Mouse (Mus musculus): ENCODE measurements at regions not wholly inside any gene's neighbourhood (a gene's known extent, or its start where the extent isn't known, plus 50 kb on each side); places are given as distances from the start of the nearest gene placed in this dataset.

- no peak overlapping the region for H3K4me3 ChIP-seq
- TF ChIP-seq CTCF (IDR thresholded peaks at IDR 0.05), result no peak
- intact Hi-C loops (cut with DNase I), result loop anchor here (10.0 kb wide), 1 partner anchor 121 kb away; no protein-coding TSS in a partner anchor
- no peak overlapping the region for H3K27ac ChIP-seq
- DNase-seq (ENCODE audit: extremely low spot score in 1 of 2, low spot score in 2 of 2), result peak in 1 of 2 experiments; percentile 17
Observed at GRCm38 (mm10) chr16:86015336-86015735, 113.7 kb upstream of the Adamts5 start.

- intact Hi-C loops (cut with DNase I), result loop anchor here (10.0 kb wide), 1 partner anchor 116 kb away; no protein-coding TSS in a partner anchor
- no peak for TF ChIP-seq CTCF (IDR thresholded peaks at IDR 0.05)
- no peak for DNase-seq (ENCODE audit: extremely low spot score in 1 of 2, low spot score in 2 of 2)
Observed at GRCm38 (mm10) chr16:86011051-86011450, 109.4 kb upstream of the Adamts5 start.

GRCm38 (mm10) chr16:86009638-86010329 is 108.2 kb upstream of the Adamts5 start:
- no peak for TF ChIP-seq CTCF (IDR thresholded peaks at IDR 0.05)
- no peak for DNase-seq (ENCODE audit: extremely low spot score in 1 of 2, low spot score in 2 of 2)
- Histone ChIP-seq H3K4me3 (no peak overlapping the region), H3K27ac (no peak overlapping the region)
- intact Hi-C loops (cut with DNase I), result loop anchor here (10.0 kb wide), 1 partner anchor 115 kb away; no protein-coding TSS in a partner anchor

More at GRCm38 (mm10) chr16:86011051-86011450, 109.4 kb upstream of the Adamts5 start:
- Histone ChIP-seq H3K4me3 (no peak overlapping the region), H3K27ac (no peak overlapping the region)

- Histone ChIP-seq H3K27ac (no peak overlapping the region), H3K4me3 (no peak overlapping the region)
- TF ChIP-seq CTCF (IDR thresholded peaks at IDR 0.05), result no peak
- DNase-seq (ENCODE audit: extremely low spot score in 1 of 2, low spot score in 2 of 2), result no peak
- intact Hi-C loops (cut with DNase I), result no loop called here
Observed at GRCm38 (mm10) chr16:86007799-86008198, 106.2 kb upstream of the Adamts5 start.

DNA sequence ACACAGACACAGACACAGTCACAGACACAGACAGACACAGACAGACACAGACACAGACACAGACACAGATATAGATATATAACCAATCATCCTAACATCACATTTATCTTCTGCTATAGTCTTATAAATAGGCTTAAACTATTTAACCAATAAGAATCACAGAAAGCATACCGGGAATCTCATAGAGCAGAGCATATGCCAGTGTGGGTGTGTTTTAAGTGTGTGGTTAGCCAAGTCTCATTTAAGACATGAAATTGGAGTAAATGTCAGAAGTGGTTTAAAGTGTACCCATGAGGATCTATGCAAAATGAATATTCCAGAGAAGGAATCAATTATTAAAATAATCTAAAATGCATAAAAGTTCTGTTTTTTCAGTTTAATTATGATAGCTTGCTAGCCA is 99.2 kb upstream of the Adamts5 start:
- no peak for DNase-seq (ENCODE audit: extremely low spot score in 1 of 2, low spot score in 2 of 2)
- TF ChIP-seq CTCF (IDR thresholded peaks at IDR 0.05), result no peak
- Histone ChIP-seq H3K27ac (no peak overlapping the region), H3K4me3 (no peak overlapping the region)
- intact Hi-C loops (cut with DNase I), result no loop called here

DNA sequence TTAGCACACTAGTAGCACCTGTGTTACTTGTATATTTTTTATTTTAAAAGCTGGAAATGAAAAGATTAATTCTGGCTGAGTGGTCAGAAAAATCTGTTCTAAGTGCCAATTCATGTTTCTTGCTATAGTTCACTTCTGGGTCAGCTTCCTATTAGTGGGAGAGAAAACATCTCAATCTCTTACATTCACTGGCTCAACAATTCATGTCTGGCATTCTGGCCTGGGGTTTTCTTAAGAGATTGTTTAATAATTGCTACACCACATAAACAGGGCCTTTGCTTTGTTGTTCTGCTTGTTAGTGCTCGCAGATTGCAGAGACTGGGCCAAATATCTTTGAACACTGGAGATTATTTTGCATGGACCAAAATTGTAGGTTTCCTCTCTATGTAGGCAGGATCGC is 84.2 kb upstream of the Adamts5 start:
- DNase-seq (ENCODE audit: extremely low spot score in 1 of 2, low spot score in 2 of 2), result no peak
- Histone ChIP-seq H3K27ac (no peak overlapping the region), H3K4me3 (no peak overlapping the region)
- intact Hi-C loops (cut with DNase I), result no loop called here
- no peak for TF ChIP-seq CTCF (IDR thresholded peaks at IDR 0.05)

- TF ChIP-seq CTCF (IDR thresholded peaks at IDR 0.05), result no peak
- H3K27ac ChIP-seq, result no peak overlapping the region
- no peak overlapping the region for H3K4me3 ChIP-seq
- DNase-seq (ENCODE audit: extremely low spot score in 1 of 2, low spot score in 2 of 2), result no peak
- intact Hi-C loops (cut with DNase I), result no loop called here
Observed at GRCm38 (mm10) chr16:85977102-85977501, 75.5 kb upstream of the Adamts5 start.

DNA sequence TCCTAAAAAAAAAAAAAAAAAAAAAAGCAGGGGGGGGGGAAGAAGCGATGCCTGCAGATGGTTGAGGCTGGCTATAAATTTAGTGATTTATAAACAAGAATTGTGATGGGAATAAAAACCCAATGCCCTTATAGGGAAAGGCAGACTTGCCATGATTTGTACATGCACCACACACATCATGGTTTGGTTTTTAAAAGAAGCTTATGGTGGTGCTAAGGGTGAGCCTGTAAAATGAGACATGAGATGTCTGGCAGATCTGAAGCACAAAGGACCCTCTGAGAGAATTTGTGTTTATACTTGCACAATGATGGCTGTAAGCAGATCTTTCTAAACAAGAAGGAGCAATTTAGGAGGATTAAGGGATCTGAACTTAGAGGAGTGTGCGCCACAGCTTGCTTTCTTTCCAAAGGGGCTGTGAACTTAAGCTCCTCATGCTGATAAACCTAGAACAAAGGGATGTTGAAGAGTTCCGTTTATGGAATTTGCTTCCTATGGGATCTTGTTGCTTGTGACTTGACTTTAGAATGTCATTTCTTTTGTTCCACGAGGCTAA is 65.3 kb upstream of the Adamts5 start:
- no peak for DNase-seq (ENCODE audit: extremely low spot score in 1 of 2, low spot score in 2 of 2)
- intact Hi-C loops (cut with DNase I), result no loop called here
- Histone ChIP-seq H3K4me3 (no peak overlapping the region), H3K27ac (no peak overlapping the region)
- TF ChIP-seq CTCF (IDR thresholded peaks at IDR 0.05), result no peak

- H3K4me3 ChIP-seq, result no peak overlapping the region
- H3K27ac ChIP-seq, result no peak overlapping the region
- DNase-seq (ENCODE audit: extremely low spot score in 1 of 2, low spot score in 2 of 2), result no peak
- TF ChIP-seq CTCF (IDR thresholded peaks at IDR 0.05), result no peak
- intact Hi-C loops (cut with DNase I), result no loop called here
Observed at GRCm38 (mm10) chr16:85966251-85966650, 64.6 kb upstream of the Adamts5 start.

DNA sequence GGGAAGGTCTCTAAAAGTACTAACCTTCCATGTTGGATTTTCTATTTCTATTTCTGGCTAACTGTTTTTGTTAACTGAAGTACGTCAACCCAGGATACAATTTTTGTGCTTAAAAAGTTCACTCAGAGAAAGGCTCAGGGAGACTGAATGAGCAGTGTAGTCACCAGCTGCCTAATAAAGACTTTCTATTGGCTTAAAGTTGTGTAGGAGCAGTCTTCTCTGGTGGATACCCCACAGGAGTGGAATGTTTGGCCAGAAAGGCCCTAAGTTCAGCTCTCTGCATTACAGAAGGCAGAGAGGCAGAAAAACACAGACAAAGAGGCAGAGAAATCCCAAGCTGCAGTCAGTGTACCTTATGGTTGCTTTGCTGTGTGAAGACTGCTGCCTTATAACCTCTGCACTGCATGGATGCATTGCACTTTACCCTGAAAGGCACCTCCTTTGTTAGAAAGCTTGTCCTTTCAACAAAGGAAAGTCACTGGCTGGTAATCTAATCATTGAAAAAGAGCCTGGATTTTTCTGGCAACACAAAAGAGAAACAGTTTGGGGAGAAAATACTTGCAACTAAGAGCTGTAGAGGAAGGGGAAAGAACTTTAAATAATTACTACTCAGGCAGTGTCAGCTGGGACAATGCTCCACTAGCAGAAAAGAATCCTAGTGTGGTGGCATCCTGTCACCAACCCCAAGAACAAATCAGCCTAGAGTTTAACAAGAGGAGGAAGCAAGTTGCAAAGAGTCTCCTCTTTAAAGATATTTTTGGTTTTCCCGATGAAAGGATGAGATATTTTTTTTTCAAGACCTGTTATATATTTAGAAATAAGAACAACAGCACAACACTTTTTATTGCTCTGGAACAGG is 63.0 kb upstream of the Adamts5 start:
- no peak for TF ChIP-seq CTCF (IDR thresholded peaks at IDR 0.05)
- intact Hi-C loops (cut with DNase I), result no loop called here
- H3K4me3 ChIP-seq, result no peak overlapping the region
- DNase-seq (ENCODE audit: extremely low spot score in 1 of 2, low spot score in 2 of 2), result no peak
- no peak overlapping the region for H3K27ac ChIP-seq

- DNase-seq (ENCODE audit: extremely low spot score in 1 of 2, low spot score in 2 of 2), result no peak
- Histone ChIP-seq H3K4me3 (no peak overlapping the region), H3K27ac (no peak overlapping the region)
- intact Hi-C loops (cut with DNase I), result no loop called here
- no peak for TF ChIP-seq CTCF (IDR thresholded peaks at IDR 0.05)
Observed at GRCm38 (mm10) chr16:85956006-85956562, 54.5 kb upstream of the Adamts5 start.

- intact Hi-C loops (cut with DNase I), result no loop called here
- Histone ChIP-seq H3K4me3 (no peak overlapping the region), H3K27ac (no peak overlapping the region)
- no peak for DNase-seq (ENCODE audit: extremely low spot score in 1 of 2, low spot score in 2 of 2)
- no peak for TF ChIP-seq CTCF (IDR thresholded peaks at IDR 0.05)
Observed at GRCm38 (mm10) chr16:85951628-85952027, 50.0 kb upstream of the Adamts5 start.
